Mouse (Mus musculus) layer of hippocampus, adult 9-11 months (tissue): ENCODE results near the gene Zcchc3.
"Not testable (repeated sequence)": the region's sequence is repeated elsewhere in the genome, so short reads cannot be mapped to it uniquely, and the experiment has no call there.

Experiments
- DNase-seq: peaks from one replicate; pipeline ENCODE4 v3.0.0; 2022

Zcchc3 gene

GRCm38 (mm10) chr2:152414591-152415165 lies at the start of gene Zcchc3:
TSS of gene Zcchc3 (minus strand) at chr2:152415027.
- DNase-seq: peak; percentile 85

- DNase-seq: no peak
These were observed 44.4 kb upstream of the Zcchc3 start for GRCm38 (mm10) chr2:152459241-152459640.

- no peak for DNase-seq
These were observed 37.4 kb upstream of the Zcchc3 start for GRCm38 (mm10) chr2:152452101-152452781.

- DNase-seq: peak; percentile 23
These were observed 35.4 kb upstream of the Zcchc3 start for GRCm38 (mm10) chr2:152450241-152450640.

- DNase-seq: no peak
These were observed 32.6 kb upstream of the Zcchc3 start for GRCm38 (mm10) chr2:152447461-152447860.

GRCm38 (mm10) chr2:152446642-152447041 lies 31.8 kb upstream of the Zcchc3 start:
- DNase-seq: no peak

- peak; percentile 29 for DNase-seq
These were observed 28.5 kb upstream of the Zcchc3 start for GRCm38 (mm10) chr2:152443281-152443680.

- no peak for DNase-seq
These were observed 27.5 kb upstream of the Zcchc3 start for GRCm38 (mm10) chr2:152442322-152442721.

GRCm38 (mm10) chr2:152439833-152440232 lies 25.0 kb upstream of the Zcchc3 start:
- no peak for DNase-seq

- DNase-seq: no peak
These were observed 24.1 kb upstream of the Zcchc3 start for GRCm38 (mm10) chr2:152438963-152439362.

- peak; percentile 73 for DNase-seq
These were observed 22.4 kb upstream of the Zcchc3 start for GRCm38 (mm10) chr2:152436983-152437860.

- no peak for DNase-seq
These were observed 21.6 kb upstream of the Zcchc3 start for GRCm38 (mm10) chr2:152436405-152436901.

GRCm38 (mm10) chr2:152428481-152428880 lies 13.7 kb upstream of the Zcchc3 start:
- DNase-seq: not testable (repeated sequence)

GRCm38 (mm10) chr2:152427493-152427892 lies 12.7 kb upstream of the Zcchc3 start:
- no peak for DNase-seq

- no peak for DNase-seq
These were observed 959 bp upstream of the Zcchc3 start for GRCm38 (mm10) chr2:152415786-152416185.

GRCm38 (mm10) chr2:152415287-152415686 lies 460 bp upstream of the Zcchc3 start, which contains the start of gene 6820408C15Rik:
TSS of gene 6820408C15Rik (plus strand) at chr2:152415587.
- DNase-seq: no peak

- DNase-seq: no peak
These were observed 852 bp downstream of the Zcchc3 start for GRCm38 (mm10) chr2:152413765-152414584.

GRCm38 (mm10) chr2:152413158-152413764 lies 1.6 kb downstream of the Zcchc3 start:
- no peak for DNase-seq

- no peak for DNase-seq
These were observed 2.2 kb downstream of the Zcchc3 start for GRCm38 (mm10) chr2:152412526-152413157.

- no peak for DNase-seq
These were observed 3.4 kb downstream of the Zcchc3 start for GRCm38 (mm10) chr2:152411471-152411870.

GRCm38 (mm10) chr2:152410971-152411371 lies 3.9 kb downstream of the Zcchc3 start:
- peak; percentile 78 for DNase-seq
